ENCODE assay signal across 8 mouse cellular contexts in the genomic region with DNA sequence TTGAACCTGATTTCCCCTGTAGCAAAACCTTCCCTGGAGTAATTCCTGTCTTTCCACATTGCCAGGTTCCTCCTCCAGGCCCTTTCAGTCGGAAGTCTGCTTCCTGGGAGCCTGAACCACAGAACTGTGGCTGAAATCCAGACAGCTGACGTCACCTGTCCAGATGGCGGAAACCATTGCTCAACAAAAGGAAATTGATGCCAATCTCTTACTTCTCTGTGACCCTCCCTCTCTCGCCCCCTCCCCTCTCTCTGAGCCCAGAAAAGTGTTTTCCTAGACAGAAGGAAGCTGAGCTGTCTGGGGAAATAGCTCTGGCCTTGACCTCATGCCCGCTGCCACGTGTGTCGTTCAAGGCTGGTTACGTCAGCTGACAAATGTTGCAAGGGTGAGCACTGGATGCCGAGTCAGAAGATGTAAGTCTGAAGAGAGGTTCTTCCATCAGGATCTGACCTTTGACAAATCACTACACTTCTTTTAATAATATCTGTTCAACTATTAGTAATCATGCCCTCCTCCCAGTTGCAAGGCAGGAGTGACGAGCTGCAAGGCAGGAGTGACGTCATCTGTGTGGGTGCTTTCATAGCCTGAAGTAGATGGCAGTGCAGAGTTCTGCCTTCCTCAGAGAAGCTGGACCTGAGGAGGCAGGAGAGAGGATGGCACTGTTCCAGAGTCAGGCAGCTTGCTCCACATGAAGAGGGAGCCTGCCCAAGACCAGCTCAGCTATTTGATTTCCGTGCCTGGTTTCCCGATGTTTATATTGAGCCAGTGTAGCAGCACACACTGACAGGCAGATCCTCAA. TPM values are rescaled to one million over a fixed set of nuclear protein-coding genes. Genes with fewer than 3 reads are reported as not detected.
A peak's percentile ranks its signal among the peaks of the same experiment; 100 is the strongest.
DNase-seq lines count a peak whose midpoint lies in the region; ATAC-seq and TF ChIP-seq lines count a peak whose summit lies in the region.

No protein-coding gene starts in this region.

- peak overlapping the region; percentile 19; the same call in 1 of the 2 replicates for H3K4me2 ChIP-seq in forebrain, postnatal 0 days (ENCODE audit: low read depth)

- TF ChIP-seq CTCF in forebrain, postnatal 0 days (IDR thresholded peaks at IDR 0.05; ENCODE audit: low read depth), result peak; percentile 9; the same call in 1 of the 2 replicates

- ATAC-seq in cerebellum, adult (ENCODE audit: insufficient number of reproducible peaks, low FRiP score, low TSS enrichment), result peak; percentile 87
- ATAC-seq in forebrain, postnatal 0 days, result peak; percentile 69
- no peak for ATAC-seq in inflammation-experienced regulatory T-cells, adult 6 months

- DNase-seq in ES-CJ7 (ENCODE audit: low read depth, low spot score), result peak; percentile 17
- DNase-seq in forebrain, postnatal 0 days, result peak; percentile 77
- peak; percentile 86 to 90 for DNase-seq in heart, postnatal 10 days
- DNase-seq in kidney, postnatal 4 days, result peak; percentile 67 to 80
- DNase-seq in lung, adult 18-20 months, result peak; percentile 89 to 91
- peak; percentile 87 for DNase-seq in right cerebral cortex, adult 18-20 months

- intact Hi-C loops in heart, postnatal 10 days (cut with DNase I), result no loop called here

- 36% methylated on average over 13 of the region's 13 CpGs for WGBS in forebrain, postnatal 0 days

- H3K27me3 ChIP-seq in forebrain, postnatal 0 days (ENCODE audit: insufficient read depth, low read length), result no peaks in the 10 kb centered on the region

- no peak overlapping the region for H3K4me3 ChIP-seq in forebrain, postnatal 0 days (ENCODE audit: low read depth, low read length)

- H3K36me3 ChIP-seq in forebrain, postnatal 0 days (ENCODE audit: insufficient read depth), result no peaks in the 10 kb centered on the region

- peak overlapping the region; percentile 48; the same call in 1 of the 2 replicates for H3K27ac ChIP-seq in forebrain, postnatal 0 days (ENCODE audit: low read depth, low read length)

- H3K9ac ChIP-seq in forebrain, postnatal 0 days, result no peak overlapping the region

- no peaks in the 10 kb centered on the region for H3K9me3 ChIP-seq in forebrain, postnatal 0 days (ENCODE audit: low read length)

- H3K4me1 ChIP-seq in forebrain, postnatal 0 days (ENCODE audit: insufficient read depth), result no peaks in the 10 kb centered on the region

RNA-seq across cellular contexts. Expression of gene Ier3, which starts 44.5 kb away (rescaled TPM):
- 8.9 and 9.0 TPM in 2 replicates for total RNA-seq in forebrain, postnatal 0 days (2014; rRNA removed)
- polyA plus RNA-seq in forebrain, postnatal 0 days (2015; fragmentation: Nextera tagmentation; extraction: Ambion mirVana), result 13.0 and 13.1 TPM in 2 replicates
- 10 to 100 TPM; 18.7 to 25.9 TPM for total RNA-seq in heart, postnatal 10 days (2021)
- polyA plus RNA-seq in inflammation-experienced regulatory T-cells, adult 6 months (2017; shearing (Covaris generic)), result 10 to 100 TPM in 1 of 3 experiments, 1 to 10 TPM in 1, under 1 TPM in 1; 0.54 to 11.8 (median 1.3) TPM

RNA-seq across cellular contexts. Expression of gene Flot1, which starts 46.0 kb away (rescaled TPM):
- total RNA-seq in forebrain, postnatal 0 days (2014; rRNA removed), result 90.4 and 103 TPM in 2 replicates
- polyA plus RNA-seq in forebrain, postnatal 0 days (2015; fragmentation: Nextera tagmentation; extraction: Ambion mirVana), result 104 and 113 TPM in 2 replicates
- total RNA-seq in heart, postnatal 10 days (2021), result 100 to 1,000 TPM; 114 to 124 TPM
- 10 to 100 TPM; 20.5 to 31.1 (median 28.1) TPM for polyA plus RNA-seq in inflammation-experienced regulatory T-cells, adult 6 months (2017; shearing (Covaris generic))

Comparison
In these comparisons a context has a peak if more than half of its experiments do, and no peak if none do; other contexts are left out.
1. DNase-seq: peak in every context shown above with its lines; median percentile 90 in lung, adult 18-20 months; 88 in heart, postnatal 10 days; 87 in right cerebral cortex, adult 18-20 months; 77 in forebrain, postnatal 0 days; 74 in kidney, postnatal 4 days; 17 in ES-CJ7.